Mouse (Mus musculus) kidney, adult 11 months (tissue): Measurements from ENCODE around the gene Mapk8ip2.

Experiments
- DNase-seq: peaks from one replicate; pipeline ENCODE4 v3.0.0; 2022

The Mapk8ip2 gene

DNA sequence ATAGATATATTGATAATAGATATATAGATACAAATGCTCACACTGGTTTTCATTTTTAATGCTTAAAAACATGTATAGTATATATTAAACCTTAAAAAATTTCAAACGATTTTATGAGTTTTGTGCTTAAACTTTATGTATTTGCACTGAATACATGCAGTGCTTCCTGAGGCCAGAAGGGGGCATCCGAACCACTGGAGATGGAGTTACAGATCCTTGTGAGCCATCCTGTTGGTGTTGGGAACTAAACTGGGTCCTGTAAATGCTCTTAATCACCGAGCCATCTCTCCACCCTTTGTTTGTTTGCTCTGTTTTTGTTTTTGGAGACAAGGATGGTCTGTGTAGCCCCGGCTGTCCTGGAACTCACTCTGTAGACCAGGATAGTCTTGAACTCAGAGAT is 41.3 kb downstream of the Mapk8ip2 start:
- no peak for DNase-seq

DNA sequence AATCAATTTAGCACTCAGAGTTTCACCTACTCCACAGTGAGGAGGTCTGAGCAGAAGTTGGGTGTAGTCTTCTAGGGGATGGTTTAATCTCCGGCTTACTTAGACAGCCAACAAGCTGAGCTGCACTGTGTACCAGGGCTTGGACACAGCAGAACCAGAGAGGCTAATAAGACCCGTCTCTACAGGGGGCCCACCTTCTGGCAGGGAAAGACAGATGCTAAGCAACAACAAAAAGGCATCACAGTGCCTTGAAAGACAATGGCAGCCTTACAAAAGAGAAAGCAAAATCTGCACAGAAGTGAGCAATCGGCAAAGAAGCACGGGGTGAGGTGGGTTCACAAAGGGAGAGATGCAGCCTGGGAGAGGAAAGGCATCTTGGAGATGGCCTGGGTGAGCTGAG is 42.4 kb downstream of the Mapk8ip2 start:
- DNase-seq: no peak

DNA sequence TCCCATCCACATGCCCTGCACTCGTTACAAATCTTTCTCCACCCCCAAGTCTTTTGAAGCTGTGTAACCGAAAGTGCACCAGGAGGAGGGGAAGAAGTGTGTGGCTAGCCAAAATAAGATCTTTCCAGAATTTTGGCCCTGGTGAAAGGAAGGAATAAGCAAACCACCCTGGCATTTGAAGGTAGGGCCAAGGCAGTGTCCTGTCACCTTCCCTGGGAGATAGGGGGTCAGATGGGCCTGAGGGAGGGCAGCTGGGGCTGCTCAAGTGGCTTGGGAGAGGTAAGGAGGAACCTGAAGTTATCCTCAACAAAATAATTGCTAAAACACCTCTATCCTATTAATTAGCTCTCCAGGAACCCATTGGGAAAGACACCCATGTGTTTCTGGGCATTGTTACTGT is 43.1 kb downstream of the Mapk8ip2 start:
- no peak for DNase-seq

DNA sequence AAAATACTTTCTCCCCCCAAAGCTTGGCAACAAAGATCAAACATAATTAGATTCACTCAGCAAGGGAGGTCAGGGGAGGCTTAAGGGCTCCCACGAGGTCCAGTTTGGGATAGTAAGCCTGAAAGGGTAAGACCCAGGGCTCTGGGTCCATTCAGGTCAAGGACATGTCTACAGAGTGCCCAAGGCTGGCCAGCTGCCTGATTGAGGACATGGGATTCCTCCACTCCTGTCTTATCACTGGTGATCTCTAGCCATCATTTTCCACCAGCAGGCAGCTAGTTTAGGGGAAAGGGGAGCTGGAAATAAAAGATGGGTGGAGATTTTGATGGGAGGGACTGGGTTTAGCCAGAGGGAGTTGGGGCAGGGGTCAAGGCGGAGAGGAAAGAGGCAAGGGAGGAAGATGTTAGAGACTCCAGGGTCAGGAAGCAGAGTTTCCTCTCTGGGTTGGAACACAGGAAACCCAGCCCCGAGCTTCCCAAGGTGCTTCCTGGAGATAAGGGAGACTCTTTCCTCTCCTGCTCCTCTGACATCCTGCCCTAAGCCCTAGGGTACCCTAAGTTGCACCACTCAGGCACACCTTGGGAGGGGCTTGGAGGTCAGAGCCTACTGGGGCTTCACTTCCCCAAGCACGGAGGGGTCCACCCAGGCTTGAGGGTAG is 43.8 kb downstream of the Mapk8ip2 start:
- peak; percentile 84 for DNase-seq

DNA sequence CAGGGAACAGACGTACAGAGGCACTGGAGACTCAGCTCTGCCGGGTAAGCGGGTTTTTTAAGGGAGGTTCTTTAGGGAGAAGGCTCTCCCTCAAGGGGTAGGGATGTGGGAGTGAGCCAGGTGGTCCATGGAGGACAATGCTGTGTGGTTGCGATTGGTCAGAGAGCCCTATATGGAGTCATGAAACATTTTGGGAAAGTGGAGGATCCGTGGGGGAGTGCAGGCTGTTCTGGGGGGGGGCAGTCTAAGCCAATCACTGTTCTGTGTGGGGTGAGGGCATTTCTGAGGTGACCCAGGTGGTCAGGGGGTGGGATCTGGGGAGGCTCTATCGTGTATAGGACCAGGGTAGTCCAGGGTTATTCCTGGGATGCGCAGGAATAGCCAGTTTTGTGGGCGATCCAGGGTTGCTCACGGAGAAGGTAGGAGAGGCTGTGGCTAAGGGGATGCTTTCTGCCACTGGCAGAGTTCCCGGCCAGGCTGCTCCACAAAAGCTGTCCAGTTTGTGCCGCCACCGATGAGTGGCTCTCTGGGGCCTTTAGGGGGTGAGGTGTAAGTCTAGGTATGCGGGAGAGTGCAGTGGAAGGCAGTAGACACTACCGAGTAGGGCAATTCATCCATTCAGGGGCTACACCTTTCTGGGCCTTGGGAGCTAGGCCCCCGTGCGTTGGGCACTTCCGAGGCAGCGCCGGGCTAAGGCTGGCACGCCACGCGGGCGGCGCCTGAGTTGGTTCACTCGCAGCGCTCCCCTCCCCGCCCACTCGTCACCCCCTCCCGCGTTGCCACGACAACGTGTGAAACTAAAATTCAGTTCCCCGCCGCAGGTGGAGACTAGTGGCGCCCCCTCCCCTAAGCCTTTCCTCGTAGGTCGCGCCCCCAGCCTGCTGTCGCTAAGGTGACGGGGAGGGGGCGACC is 44.6 kb downstream of the Mapk8ip2 start:
- DNase-seq: peak; percentile 17

DNA sequence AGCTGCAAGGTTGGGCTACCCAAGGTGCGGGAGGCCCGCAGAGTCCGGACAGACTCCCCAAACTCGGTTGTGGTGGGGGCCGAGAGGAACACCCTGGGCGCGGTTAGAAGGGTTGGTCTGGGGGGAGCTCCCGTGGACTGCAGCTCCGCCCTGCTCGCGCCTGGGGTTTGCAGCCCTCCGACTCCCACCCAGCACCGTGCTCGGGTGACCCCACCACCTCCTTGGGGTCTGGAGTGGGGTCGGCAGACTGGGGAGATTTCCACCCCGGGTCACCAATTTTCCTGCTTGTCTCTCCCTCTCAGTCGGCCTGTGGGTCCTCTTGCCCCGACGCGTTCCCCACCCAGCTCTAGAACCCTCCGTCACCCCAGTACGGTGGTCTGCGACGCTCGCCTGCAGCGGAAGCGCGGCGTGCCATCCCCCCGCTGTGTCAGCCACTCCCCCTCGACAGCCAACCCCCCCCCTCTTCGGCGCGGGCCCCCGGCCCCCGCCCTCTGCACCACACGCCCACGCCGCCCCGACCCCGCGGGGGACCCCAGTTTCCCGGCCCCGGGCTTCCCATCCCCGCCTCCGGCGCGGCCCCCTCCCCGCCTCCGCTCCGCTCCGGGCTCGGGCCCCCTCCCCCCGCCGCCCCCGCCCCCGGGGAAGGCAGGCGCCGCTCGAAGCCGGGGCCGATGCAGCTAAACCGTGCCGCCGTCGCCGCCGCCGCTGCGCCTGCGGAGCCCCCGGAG is 45.4 kb downstream of the Mapk8ip2 start, which contains the start of gene Shank3:
Gene Shank3, plus strand, starts transcription at position 663 of the 728 bp plus-strand sequence.
- DNase-seq: no peak

DNA sequence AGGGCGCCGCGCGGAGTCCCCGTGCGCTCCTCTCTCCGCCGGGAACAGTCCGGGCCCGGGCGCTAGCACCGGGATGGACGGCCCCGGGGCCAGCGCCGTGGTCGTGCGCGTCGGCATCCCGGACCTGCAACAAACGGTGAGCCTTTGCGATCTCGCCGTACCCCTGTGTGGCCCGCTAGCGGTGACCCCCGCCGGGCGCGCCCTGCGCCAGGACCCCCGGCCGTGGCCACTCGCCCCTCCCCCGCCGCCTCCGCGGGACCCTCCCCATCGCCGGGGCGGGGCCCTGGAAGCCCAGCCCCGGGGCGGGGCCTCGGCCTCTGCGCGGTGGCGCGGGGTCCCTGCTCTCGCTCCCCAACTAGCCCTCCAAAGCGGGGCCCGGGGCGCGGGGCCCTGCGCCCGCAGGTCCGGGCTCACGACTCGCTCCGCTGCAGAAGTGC is 46.1 kb downstream of the Mapk8ip2 start:
- peak; percentile 15 for DNase-seq

DNA sequence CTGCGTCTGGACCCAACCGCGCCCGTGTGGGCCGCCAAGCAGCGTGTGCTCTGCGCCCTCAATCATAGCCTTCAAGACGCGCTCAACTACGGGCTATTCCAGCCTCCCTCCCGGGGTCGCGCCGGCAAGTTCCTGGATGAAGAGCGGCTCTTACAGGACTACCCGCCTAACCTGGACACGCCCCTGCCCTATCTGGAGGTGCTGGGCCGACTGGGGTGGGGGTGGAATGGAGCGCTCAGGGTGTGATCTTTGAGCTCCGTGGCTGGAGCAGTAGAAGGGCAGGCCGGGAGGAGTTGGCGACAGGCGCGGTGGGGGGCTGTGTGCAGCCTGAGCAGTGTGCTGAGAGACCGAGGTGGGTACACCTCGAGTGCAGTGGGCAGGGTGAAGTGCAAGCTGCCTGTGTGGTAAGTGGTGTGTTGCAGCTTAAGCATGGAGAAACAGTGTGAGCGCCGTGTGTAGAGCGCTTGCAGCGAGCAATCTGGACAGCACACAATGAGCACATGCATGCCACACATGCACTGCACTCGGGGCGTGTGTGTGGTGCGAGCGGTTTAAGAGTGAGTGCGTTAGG is 46.6 kb downstream of the Mapk8ip2 start:
- peak; percentile 17 for DNase-seq

DNA sequence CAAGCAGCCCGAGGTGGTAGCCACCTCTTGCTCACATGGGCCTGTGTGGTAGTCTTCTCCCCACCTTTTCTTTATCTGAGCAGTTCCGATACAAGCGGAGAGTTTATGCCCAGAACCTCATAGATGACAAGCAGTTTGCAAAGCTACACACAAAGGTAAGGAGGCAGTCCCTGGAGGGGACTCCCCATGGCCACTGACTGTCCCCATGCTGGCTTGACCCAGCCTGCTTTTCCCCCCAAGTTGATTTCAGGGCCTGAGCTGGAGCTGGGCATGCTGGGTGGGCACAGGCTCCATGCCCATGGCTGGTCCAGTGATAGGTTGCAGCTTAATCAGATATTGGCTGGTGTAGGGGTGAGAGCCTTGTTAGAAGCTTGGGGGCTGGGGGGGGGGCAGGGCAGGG is 47.6 kb downstream of the Mapk8ip2 start:
- DNase-seq: no peak

DNA sequence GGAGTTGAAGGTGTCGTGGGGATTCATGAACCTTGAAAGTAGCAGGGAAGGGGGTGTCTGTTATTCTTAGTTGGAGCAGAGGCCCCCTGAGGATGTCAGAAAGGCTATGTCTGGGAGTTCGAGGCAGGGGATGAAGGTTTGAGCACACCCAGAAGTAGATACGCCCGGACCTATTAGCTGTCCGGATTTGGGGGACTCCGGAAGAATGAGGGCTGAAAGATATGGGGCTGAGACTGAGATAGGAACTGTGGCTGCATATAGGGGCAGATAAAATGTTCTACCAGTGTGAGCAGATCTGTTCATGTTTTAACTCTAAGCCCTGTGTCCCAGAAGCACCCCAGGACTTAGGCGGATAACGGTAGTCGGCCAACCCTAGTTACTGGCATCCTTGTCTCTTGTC is 51.1 kb downstream of the Mapk8ip2 start:
- no peak for DNase-seq

DNA sequence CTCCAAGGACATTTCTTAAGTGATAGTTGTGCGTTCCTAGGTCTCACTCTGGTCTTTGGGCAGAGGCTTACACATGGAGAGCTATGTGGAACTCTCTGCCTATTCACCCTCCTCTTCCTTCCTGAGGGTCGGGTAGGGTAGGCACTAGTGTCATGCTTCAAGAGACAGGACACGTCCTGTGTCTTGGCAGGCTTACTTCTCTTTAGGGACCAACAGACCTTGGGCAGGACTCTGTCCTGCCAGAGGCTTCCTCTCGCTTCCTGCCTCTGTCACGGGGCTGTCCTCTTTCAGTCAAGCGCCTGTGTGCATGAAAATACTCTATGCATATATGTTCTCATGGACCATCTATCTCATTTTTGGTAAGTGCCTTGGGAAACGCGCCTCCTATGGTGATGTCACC is 54.0 kb downstream of the Mapk8ip2 start:
- no peak for DNase-seq

DNA sequence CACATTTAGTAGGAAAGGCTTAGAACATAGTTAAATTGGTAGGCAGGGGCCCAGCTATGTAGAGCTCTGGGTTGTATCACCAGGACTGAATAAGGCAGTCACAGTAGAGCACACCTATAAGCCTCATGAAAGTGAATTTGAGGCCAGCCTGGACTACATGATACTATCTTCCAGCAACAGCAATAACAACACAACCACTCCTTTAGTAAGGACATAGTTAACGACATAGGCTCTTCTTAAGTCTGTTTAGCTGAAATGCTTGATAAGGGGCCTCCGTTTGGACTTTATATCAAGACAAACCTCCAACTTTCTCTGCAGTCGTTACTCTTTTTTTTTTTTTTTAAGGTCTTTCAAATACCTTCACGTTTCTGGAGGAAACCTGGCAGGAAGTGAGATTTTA is 59.0 kb downstream of the Mapk8ip2 start:
- no peak for DNase-seq
